Mouse (Mus musculus) lung, embryonic 15.5 days (tissue): Measurements from ENCODE around the gene Gja10. TPM values are rescaled to one million over a fixed set of nuclear protein-coding genes. Genes with fewer than 3 reads are reported as not detected.
A peak's percentile ranks its signal among the peaks of the same experiment; 100 is the strongest.

Experiments
- ATAC-seq: fragments of 200-750 bp; cut with Nextera tagmentation; 2 replicates; pipeline ENCODE4 v1.8.0; 2017; ENCODE audit warnings: moderate number of reproducible peaks, borderline replicate concordance; ENCODE audit not compliant: low FRiP score, low TSS enrichment; ENCODE audit errors: extremely low read depth
- H3K27ac ChIP-seq: fragments of 300-500 bp; sonication (generic); 2 replicates; pipeline ENCODE4 v1.5.1; 2015; ENCODE audit warnings: moderate library complexity, mild to moderate bottlenecking, inconsistent platforms
- H3K27me3 ChIP-seq: fragments of 300-500 bp; sonication (generic); 2 replicates; pipeline ENCODE4 v1.6.1; 2015; ENCODE audit warnings: inconsistent platforms
- H3K36me3 ChIP-seq: fragments of 300-500 bp; sonication (generic); 2 replicates; pipeline ENCODE4 v1.6.1; 2015; ENCODE audit warnings: inconsistent platforms
- H3K4me1 ChIP-seq: fragments of 300-500 bp; sonication (generic); 2 replicates; pipeline ENCODE4 v1.6.1; 2015; ENCODE audit warnings: inconsistent platforms
- H3K4me2 ChIP-seq: fragments of 300-500 bp; sonication (generic); 2 replicates; pipeline ENCODE4 v1.6.1; 2015; ENCODE audit warnings: inconsistent platforms, mild to moderate bottlenecking, moderate library complexity
- H3K4me3 ChIP-seq: fragments of 300-500 bp; sonication (generic); 2 replicates; pipeline ENCODE4 v1.5.1; 2015; ENCODE audit warnings: mild to moderate bottlenecking, inconsistent platforms
- H3K9ac ChIP-seq: fragments of 300-500 bp; sonication (generic); 2 replicates; pipeline ENCODE4 v1.6.1; 2015; ENCODE audit warnings: inconsistent platforms
- H3K9me3 ChIP-seq: fragments of 300-500 bp; sonication (generic); 2 replicates; pipeline ENCODE4 v1.6.1; 2016; ENCODE audit warnings: inconsistent platforms
- WGBS: fragments of 180-500 bp; shearing (Covaris S2); methylation state at CpG from one replicate; pipeline ENCODE4 v1.1.7; 2015; 5-methylcytosine and 5-hydroxymethylcytosine counted together
- polyA plus RNA-seq: library from polyadenylated mRNA; unstranded; fragments of >200 nt; fragmentation: Nextera tagmentation; extraction: Ambion mirVana; gene quantifications from 2 replicates; pipeline ENCODE4 v1.2.1, GENCODE M21; 2015

Gene Gja10
- polyA plus RNA-seq, 1 experiment from 2014 or later: not detected

- H3K4me3 ChIP-seq: no peak overlapping the region
- no peak overlapping the region for H3K4me2 ChIP-seq
- no peak overlapping the region for H3K9ac ChIP-seq
- WGBS: 80% methylated on average over 5 of the region's 5 CpGs
- ATAC-seq: no peak
- H3K4me1 ChIP-seq: 0 out of 2 replicates have a peak, but pooled peaks cover 10% of the 10 kb centered on the region
- no peaks in the 10 kb centered on the region for H3K27me3 ChIP-seq
- H3K36me3 ChIP-seq: no peaks in the 10 kb centered on the region
- H3K27ac ChIP-seq: no peak overlapping the region
- H3K9me3 ChIP-seq: no peaks in the 10 kb centered on the region
Measured at GRCm38 (mm10) chr4:32573586-32573985, 29.0 kb downstream of the Gja10 start.

- Histone ChIP-seq H3K4me3 (no peak overlapping the region), H3K36me3 (no peaks in the 10 kb centered on the region), H3K27ac (no peak overlapping the region), H3K9me3 (no peaks in the 10 kb centered on the region), H3K4me1 (0 out of 2 replicates have a peak, but pooled peaks cover 10% of the 10 kb centered on the region), H3K9ac (no peak overlapping the region), H3K4me2 (no peak overlapping the region), H3K27me3 (no peaks in the 10 kb centered on the region)
- WGBS: 65% methylated on average over 1 of the region's 1 CpGs
- peak; percentile 40; the same call in 1 of the 2 replicates for ATAC-seq
Measured at GRCm38 (mm10) chr4:32572118-32572517, 30.4 kb downstream of the Gja10 start.

GRCm38 (mm10) chr4:32571441-32571840 lies 31.1 kb downstream of the Gja10 start:
- Histone ChIP-seq H3K9ac (no peak overlapping the region), H3K4me1 (0 out of 2 replicates have a peak, but pooled peaks cover 10% of the 10 kb centered on the region), H3K4me3 (no peak overlapping the region), H3K27ac (no peak overlapping the region), H3K27me3 (no peaks in the 10 kb centered on the region), H3K36me3 (no peaks in the 10 kb centered on the region), H3K9me3 (no peaks in the 10 kb centered on the region), H3K4me2 (no peak overlapping the region)
- ATAC-seq: no peak
- 61% methylated on average over 3 of the region's 3 CpGs for WGBS

GRCm38 (mm10) chr4:32570939-32571317 lies 31.6 kb downstream of the Gja10 start:
- no peak for ATAC-seq
- no peak overlapping the region for H3K4me3 ChIP-seq
- H3K27me3 ChIP-seq: no peaks in the 10 kb centered on the region
- no peak overlapping the region for H3K9ac ChIP-seq
- H3K27ac ChIP-seq: no peak overlapping the region
- no peak overlapping the region for H3K4me2 ChIP-seq
- no peaks in the 10 kb centered on the region for H3K36me3 ChIP-seq
- H3K9me3 ChIP-seq: no peaks in the 10 kb centered on the region
- WGBS: 60% methylated on average over 8 of the region's 8 CpGs
- 0 out of 2 replicates have a peak, but pooled peaks cover 10% of the 10 kb centered on the region for H3K4me1 ChIP-seq

GRCm38 (mm10) chr4:32569995-32570938 lies 32.3 kb downstream of the Gja10 start:
- H3K36me3 ChIP-seq: no peaks in the 10 kb centered on the region
- no peak overlapping the region for H3K4me2 ChIP-seq
- no peak overlapping the region for H3K27ac ChIP-seq
- 50% methylated on average over 17 of the region's 17 CpGs for WGBS
- H3K4me3 ChIP-seq: no peak overlapping the region
- ATAC-seq: no peak
- no peaks in the 10 kb centered on the region for H3K27me3 ChIP-seq
- H3K4me1 ChIP-seq: 0 out of 2 replicates have a peak, but pooled peaks cover 10% of the 10 kb centered on the region
- H3K9me3 ChIP-seq: no peaks in the 10 kb centered on the region
- H3K9ac ChIP-seq: no peak overlapping the region

DNA sequence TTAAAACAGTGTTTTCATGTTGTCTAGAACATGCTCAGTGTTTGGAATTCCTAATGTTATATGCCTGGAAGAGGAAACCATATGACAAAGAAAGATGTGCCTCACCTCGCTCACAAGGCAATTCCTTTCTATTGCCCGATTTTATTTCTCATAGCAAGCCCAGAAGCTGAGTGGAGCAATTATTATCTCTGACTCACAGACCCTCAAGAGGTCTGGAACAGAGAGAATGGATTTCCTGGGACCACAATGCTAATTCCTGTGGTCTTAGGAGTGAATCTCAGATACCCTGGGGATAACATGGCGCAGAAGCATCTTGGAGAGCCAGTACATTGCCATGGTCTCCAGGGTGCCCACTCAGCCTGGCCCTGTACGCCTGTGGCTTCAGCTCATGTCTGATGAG lies 33.5 kb downstream of the Gja10 start:
- no peaks in the 10 kb centered on the region for H3K9me3 ChIP-seq
- 78% methylated on average over 4 of the region's 4 CpGs for WGBS
- H3K4me1 ChIP-seq: 0 out of 2 replicates have a peak, but pooled peaks cover 10% of the 10 kb centered on the region

DNA sequence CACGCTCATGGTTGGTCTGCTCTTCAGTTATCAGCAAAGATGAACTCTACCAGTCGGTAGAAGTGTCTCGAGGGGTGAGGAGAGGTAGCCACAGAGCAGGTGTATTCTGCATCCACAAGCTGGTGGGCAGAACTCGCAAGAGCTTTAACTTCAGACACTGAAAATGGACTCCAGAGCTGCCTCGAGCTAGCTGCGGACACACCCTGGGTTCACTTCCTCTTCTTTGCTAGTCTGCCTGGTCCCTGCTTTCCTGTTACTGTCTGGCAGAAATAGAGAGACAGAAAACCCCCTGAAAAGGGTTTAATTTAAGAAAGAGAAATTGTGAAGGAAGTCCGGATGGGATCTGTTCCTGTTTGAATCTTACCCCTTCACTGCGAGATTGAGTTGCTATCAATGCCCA lies 37.6 kb downstream of the Gja10 start:
- H3K4me1 ChIP-seq: peaks cover 7% of the 10 kb centered on the region; the same call in 1 of the 2 replicates
- no peak for ATAC-seq
- no peak overlapping the region for H3K9ac ChIP-seq
- H3K4me3 ChIP-seq: no peak overlapping the region
- no peaks in the 10 kb centered on the region for H3K9me3 ChIP-seq
- WGBS: 78% methylated on average over 8 of the region's 8 CpGs
- peaks cover 11% of the 10 kb centered on the region; the same call in 1 of the 2 replicates for H3K36me3 ChIP-seq
- H3K4me2 ChIP-seq: no peak overlapping the region
- H3K27me3 ChIP-seq: no peaks in the 10 kb centered on the region
- H3K27ac ChIP-seq: 0 out of 2 replicates have a peak overlapping the region, but pooled peaks have one; percentile 21

More for the DNA sequence above, 33.5 kb downstream of the Gja10 start:
- no peaks in the 10 kb centered on the region for H3K36me3 ChIP-seq
- no peak for ATAC-seq
- no peak overlapping the region for H3K27ac ChIP-seq
- H3K4me3 ChIP-seq: no peak overlapping the region
- H3K27me3 ChIP-seq: no peaks in the 10 kb centered on the region
- no peak overlapping the region for H3K4me2 ChIP-seq
- no peak overlapping the region for H3K9ac ChIP-seq

GRCm38 (mm10) chr4:32564416-32564815 lies 38.1 kb downstream of the Gja10 start:
- no peak overlapping the region for H3K4me2 ChIP-seq
- H3K9me3 ChIP-seq: no peaks in the 10 kb centered on the region
- H3K4me1 ChIP-seq: peaks cover 5% of the 10 kb centered on the region; the same call in 1 of the 2 replicates
- ATAC-seq: no peak
- no peak overlapping the region for H3K9ac ChIP-seq
- 79% methylated on average over 7 of the region's 7 CpGs for WGBS
- H3K36me3 ChIP-seq: peaks cover 11% of the 10 kb centered on the region; the same call in 1 of the 2 replicates
- no peak overlapping the region for H3K4me3 ChIP-seq
- H3K27me3 ChIP-seq: no peaks in the 10 kb centered on the region
- H3K27ac ChIP-seq: no peak overlapping the region

GRCm38 (mm10) chr4:32562319-32563115 lies 40.0 kb downstream of the Gja10 start:
- H3K36me3 ChIP-seq: peaks cover 11% of the 10 kb centered on the region; the same call in 1 of the 2 replicates
- no peak overlapping the region for H3K27ac ChIP-seq
- ATAC-seq: no peak
- WGBS: 94% methylated on average over 35 of the region's 35 CpGs
- H3K4me3 ChIP-seq: no peak overlapping the region
- no peaks in the 10 kb centered on the region for H3K9me3 ChIP-seq
- H3K4me2 ChIP-seq: no peak overlapping the region
- H3K4me1 ChIP-seq: peaks cover 5% of the 10 kb centered on the region; the same call in 1 of the 2 replicates
- H3K9ac ChIP-seq: no peak overlapping the region
- no peaks in the 10 kb centered on the region for H3K27me3 ChIP-seq

DNA sequence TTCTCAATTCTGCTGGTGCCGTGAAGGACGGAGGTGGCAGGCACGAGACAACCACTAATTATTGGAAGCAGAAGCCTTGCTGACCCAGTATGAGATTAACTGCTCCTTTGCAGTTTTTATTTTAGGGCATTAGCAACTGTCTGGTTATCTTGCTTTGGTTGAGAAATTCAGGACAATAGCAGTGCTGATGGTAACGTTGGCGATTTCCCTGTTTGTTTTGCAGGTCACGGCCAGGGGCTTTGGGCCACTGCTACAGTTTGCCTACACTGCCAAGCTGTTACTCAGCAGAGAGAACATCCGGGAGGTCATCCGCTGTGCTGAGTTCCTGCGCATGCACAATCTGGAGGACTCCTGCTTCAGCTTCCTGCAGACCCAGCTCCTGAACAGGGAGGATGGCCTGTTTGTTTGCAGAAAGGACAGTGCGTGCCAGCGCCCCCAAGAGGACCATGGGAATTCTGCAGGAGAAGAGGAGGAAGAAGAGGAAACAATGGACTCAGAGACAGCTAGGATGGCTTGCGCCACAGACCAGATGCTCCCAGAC lies 40.9 kb downstream of the Gja10 start:
- WGBS: 43% methylated on average over 12 of the region's 12 CpGs
- no peak overlapping the region for H3K4me2 ChIP-seq
- H3K27ac ChIP-seq: 0 out of 2 replicates have a peak overlapping the region, but pooled peaks have one; percentile 2
- peaks cover 5% of the 10 kb centered on the region; the same call in 1 of the 2 replicates for H3K4me1 ChIP-seq
- H3K27me3 ChIP-seq: no peaks in the 10 kb centered on the region
- H3K9ac ChIP-seq: no peak overlapping the region
- no peak for ATAC-seq
- H3K4me3 ChIP-seq: no peak overlapping the region
- H3K36me3 ChIP-seq: peaks cover 11% of the 10 kb centered on the region; the same call in 1 of the 2 replicates
- H3K9me3 ChIP-seq: no peaks in the 10 kb centered on the region
